Mouse (Mus musculus): Measurements from ENCODE around the gene Gxylt1. TPM values are rescaled to one million over a fixed set of nuclear protein-coding genes. Genes with fewer than 3 reads are reported as not detected.

Gene Gxylt1
- polyA plus RNA-seq, 1 experiment from 2014 or later = 13.3 TPM

DNA sequence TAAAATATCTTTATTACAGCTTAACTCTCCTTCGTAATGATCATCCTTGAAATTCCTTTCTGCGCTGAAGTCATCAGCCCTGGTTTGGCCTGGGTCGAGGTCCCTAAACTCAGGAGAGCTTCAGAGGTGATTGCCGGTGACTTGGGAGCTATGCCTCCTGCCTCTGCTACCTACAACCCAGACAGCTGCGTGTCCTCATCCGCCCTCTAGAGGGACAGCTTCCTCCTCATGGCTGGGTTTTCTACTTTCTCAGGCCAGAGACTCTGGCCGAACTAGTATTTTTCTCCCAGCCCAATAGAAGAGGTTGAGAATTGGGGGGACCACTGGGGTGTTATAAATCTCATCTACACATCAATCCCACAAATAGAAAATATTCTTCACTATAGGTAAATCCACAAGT, 52.5 kb downstream of the Gxylt1 start:
- Histone ChIP-seq H3K36me3 (no peaks in the 10 kb centered on the region), H3K9me3 (no peaks in the 10 kb centered on the region), H3K9ac (no peak overlapping the region), H3K27me3 (replicated peaks) (no peaks in the 10 kb centered on the region), H3K4me2 (replicated peaks) (no peak overlapping the region), H3K4me3 (no peak overlapping the region), H3K4me1 (no peaks in the 10 kb centered on the region), H3K27ac (no peak overlapping the region)
- 64% methylated on average over 7 of the region's 7 CpGs for WGBS
- no peak for ATAC-seq (ENCODE audit: low FRiP score, low read depth)

DNA sequence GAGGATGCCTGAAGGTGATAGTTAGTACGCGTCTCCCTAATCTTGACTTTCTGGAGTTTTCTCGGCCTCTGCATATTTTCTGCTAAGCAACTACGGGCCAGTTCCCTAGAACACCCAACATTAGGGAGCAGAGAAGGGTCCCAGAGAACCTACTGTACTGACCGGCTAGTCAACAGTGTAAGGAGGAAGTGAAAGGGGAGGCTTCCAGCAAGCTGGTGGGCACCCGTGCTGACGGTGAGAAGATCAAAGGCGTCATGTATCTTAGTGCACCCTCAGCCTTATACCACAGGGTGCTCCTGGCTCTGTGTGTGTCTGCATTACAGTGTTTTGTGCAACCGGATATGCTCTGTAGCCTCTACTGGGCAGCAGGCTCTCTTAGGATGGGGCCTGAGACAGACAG, 62.4 kb downstream of the Gxylt1 start:
- H3K27me3 ChIP-seq (replicated peaks) = no peaks in the 10 kb centered on the region
- ATAC-seq (ENCODE audit: low FRiP score, low read depth) = no peak
- H3K4me3 ChIP-seq = no peak overlapping the region
- H3K36me3 ChIP-seq = no peaks in the 10 kb centered on the region
- 96% methylated on average over 9 of the region's 9 CpGs for WGBS
- H3K9me3 ChIP-seq = no peaks in the 10 kb centered on the region
- no peak overlapping the region for H3K27ac ChIP-seq
- peaks cover 5% of the 10 kb centered on the region; the same call in 1 of the 2 replicates for H3K4me1 ChIP-seq
- H3K9ac ChIP-seq = no peak overlapping the region
- H3K4me2 ChIP-seq (replicated peaks) = no peak overlapping the region

GRCm38 (mm10) chr15:93204861-93205260, 70.1 kb downstream of the Gxylt1 start:
- H3K4me2 ChIP-seq (replicated peaks) = no peak overlapping the region
- H3K27ac ChIP-seq = no peak overlapping the region
- no peaks in the 10 kb centered on the region for H3K36me3 ChIP-seq
- H3K9ac ChIP-seq = no peak overlapping the region
- ATAC-seq (ENCODE audit: low FRiP score, low read depth) = no peak
- H3K4me1 ChIP-seq = no peaks in the 10 kb centered on the region
- H3K4me3 ChIP-seq = no peak overlapping the region
- no peaks in the 10 kb centered on the region for H3K27me3 ChIP-seq (replicated peaks)
- no peaks in the 10 kb centered on the region for H3K9me3 ChIP-seq
- 86% methylated on average over 1 of the region's 1 CpGs for WGBS

DNA sequence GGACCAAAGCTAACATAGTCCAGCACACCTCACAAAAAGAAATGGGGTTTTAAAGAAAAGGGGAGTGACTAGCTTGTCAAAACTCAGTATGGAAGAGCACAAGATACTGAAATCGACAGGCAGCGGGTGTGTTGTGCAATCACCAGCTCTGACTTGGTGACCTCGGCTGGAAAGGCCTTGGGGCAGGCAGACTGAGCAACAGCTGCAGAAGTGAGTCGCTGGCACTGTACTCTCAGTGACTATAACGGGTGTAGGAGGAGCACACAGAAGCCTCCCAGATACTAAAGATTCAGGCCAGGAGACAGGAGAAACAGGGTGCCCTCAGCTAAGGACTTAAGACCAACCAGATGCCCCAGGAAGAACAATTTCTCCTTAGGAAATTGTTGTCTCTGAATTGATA, 73.0 kb downstream of the Gxylt1 start:
- ATAC-seq (ENCODE audit: low FRiP score, low read depth) = no peak
- no peaks in the 10 kb centered on the region for H3K9me3 ChIP-seq
- no peak overlapping the region for H3K4me3 ChIP-seq
- H3K27me3 ChIP-seq (replicated peaks) = no peaks in the 10 kb centered on the region
- no peak overlapping the region for H3K27ac ChIP-seq
- H3K36me3 ChIP-seq = no peaks in the 10 kb centered on the region
- 88% methylated on average over 5 of the region's 5 CpGs for WGBS
- H3K4me1 ChIP-seq = no peaks in the 10 kb centered on the region
- H3K9ac ChIP-seq = no peak overlapping the region
- no peak overlapping the region for H3K4me2 ChIP-seq (replicated peaks)

DNA sequence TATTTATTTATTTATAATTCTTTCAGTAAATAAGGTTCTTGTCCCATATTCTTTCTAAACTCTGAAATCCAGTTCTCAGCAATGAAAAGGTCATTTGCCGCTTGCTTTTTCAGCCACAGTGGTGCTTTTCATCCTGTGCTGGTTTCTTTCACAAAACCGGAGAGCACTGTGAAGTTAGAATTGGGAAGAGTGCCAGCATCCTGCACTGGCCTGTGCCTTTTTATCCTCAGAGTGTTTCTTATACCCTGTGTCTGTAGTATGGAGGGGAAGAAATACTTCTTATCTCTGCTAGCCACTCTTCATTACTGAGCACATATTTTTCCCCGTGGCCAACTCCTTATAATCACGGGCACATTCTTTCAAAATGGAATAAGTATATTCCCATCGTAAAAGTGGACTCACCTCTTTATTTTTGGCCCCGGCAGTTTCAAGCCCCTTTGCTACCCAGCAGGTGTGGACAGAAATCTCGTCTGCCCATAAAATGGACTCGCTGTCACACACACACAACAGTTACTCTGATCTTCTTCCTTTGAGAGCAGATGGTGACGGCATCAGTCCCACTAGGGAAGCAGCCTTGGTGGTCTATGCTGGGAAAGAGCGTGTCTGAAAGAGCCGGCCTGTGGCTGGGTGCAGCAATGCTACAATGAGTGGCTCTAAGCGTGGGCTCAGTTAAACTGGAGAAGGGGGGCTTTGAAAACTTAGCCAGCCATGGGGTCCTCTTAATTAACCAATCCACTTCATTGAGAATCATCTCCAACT, 83.4 kb downstream of the Gxylt1 start:
- Histone ChIP-seq H3K4me1 (no peaks in the 10 kb centered on the region; the same call in 1 of the 2 replicates), H3K4me3 (no peak overlapping the region), H3K27me3 (replicated peaks) (no peaks in the 10 kb centered on the region), H3K9ac (no peak overlapping the region), H3K36me3 (no peaks in the 10 kb centered on the region), H3K4me2 (replicated peaks) (no peak overlapping the region), H3K27ac (no peak overlapping the region), H3K9me3 (peaks cover 4% of the 10 kb centered on the region; the same call in 1 of the 2 replicates)
- peak; percentile 58 for ATAC-seq (ENCODE audit: low FRiP score, low read depth)
- 60% methylated on average over 12 of the region's 12 CpGs for WGBS

Other genes starting within 250 kb of the Gxylt1 start
- 112 and 116 TPM in 2 replicates for gene Yaf2, start 61.8 kb upstream of the Gxylt1 start, polyA plus RNA-seq (2016; fragmentation: Nextera tagmentation; extraction: Ambion mirVana)
- gene Zcrb1, start 123.2 kb upstream of the Gxylt1 start, polyA plus RNA-seq (2016; fragmentation: Nextera tagmentation; extraction: Ambion mirVana) = 167 and 170 TPM in 2 replicates
- 68.1 and 75.4 TPM in 2 replicates for gene Pphln1, start 123.2 kb upstream of the Gxylt1 start, polyA plus RNA-seq (2016; fragmentation: Nextera tagmentation; extraction: Ambion mirVana)